Mouse (Mus musculus) layer of hippocampus, postnatal 10 days (tissue): ENCODE data around the gene Kcnk13. TPM values are rescaled to one million over a fixed set of nuclear protein-coding genes. Genes with fewer than 3 reads are reported as not detected.

Experiments used
- DNase-seq, 2 experiments: peaks; one replicate each; pipeline ENCODE4 v3.0.0; 2021; ENCODE audit warnings: low spot score in 2 of 2
- total RNA-seq, 2 experiments: library from RNA; stranded (reverse); gene quantifications; 2 replicates each; pipeline ENCODE4 v1.2.3; 2021

The Kcnk13 gene
- total RNA-seq, 2 experiments from 2014 or later = 3.3 to 3.7 TPM

DNA sequence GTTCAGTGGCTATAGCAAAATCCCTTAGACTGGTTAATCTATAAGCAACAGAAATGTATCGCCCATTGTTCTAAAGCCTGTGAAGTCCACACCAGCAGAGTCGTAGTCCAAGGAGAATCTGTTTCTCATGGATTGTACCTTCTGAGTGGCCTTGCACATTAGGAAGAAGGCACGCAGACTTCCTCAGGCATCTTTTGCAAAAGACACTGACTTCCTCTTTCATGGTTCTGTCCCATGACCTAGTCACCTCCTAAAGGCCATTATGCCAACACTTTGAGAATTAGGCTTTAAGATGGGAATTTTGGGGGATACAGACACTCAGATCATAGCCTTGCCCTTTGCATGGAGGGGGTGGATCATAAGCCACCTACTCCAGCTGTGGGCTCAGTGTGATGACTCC, 48.5 kb downstream of the Kcnk13 start:
- DNase-seq = no peak

DNA sequence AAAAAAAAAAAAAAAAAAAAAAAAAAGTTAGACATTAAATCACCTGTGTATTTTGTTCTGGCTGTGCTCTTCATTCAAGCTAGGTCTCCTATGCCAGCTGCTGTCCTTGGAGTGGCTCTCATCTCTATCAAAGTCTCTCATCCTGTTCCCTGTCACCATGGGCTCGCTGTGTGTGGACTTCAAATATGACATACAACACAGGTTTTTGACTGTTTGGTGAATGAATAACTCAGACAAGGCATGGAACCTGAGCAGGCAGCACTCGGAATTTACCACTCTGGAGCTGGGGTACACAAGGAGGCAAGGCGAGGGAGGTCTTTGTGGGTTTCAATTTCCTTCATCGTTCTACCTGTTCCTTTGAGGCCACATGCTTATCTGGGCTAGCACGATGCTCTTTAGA, 50.8 kb downstream of the Kcnk13 start:
- no peak for DNase-seq

DNA sequence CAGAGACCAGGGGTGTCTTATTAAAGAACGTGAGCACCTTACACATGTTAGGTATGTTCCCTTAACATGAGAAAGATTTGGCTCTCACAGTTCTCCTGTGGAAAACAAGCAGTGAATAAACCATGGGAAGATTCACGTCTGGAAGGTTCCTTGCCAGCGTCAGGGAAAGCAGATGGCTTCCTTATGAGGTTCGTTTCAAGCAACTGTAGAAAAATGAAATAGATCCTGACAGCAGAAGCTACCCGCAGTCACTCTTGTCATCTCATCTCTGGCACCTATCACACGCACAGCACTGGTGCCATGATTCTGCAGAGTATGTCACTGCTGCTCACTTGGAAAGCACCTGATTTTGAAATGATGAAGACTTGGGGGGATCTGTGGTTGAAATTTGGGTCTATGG, 53.4 kb downstream of the Kcnk13 start:
- DNase-seq = no peak

DNA sequence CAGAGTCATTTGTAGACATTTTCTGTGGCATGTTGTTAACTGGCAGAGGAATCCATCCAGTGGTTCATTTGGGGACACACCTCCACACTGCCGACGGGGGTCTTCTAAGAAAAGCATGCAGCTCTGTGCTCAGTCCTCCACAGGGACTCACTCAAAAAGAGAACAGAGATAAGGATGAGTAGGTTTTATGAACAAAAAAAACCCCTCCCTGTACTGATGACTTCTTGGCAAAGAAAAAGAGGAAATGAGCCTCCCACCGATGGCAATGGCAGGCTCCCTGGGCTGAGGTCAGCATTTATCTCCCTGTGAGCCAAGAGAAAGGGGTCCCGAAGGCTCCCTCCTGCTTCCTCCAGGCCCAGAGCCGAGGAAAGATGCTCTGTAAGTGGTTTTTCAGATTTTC, 58.2 kb downstream of the Kcnk13 start:
- no peak for DNase-seq

DNA sequence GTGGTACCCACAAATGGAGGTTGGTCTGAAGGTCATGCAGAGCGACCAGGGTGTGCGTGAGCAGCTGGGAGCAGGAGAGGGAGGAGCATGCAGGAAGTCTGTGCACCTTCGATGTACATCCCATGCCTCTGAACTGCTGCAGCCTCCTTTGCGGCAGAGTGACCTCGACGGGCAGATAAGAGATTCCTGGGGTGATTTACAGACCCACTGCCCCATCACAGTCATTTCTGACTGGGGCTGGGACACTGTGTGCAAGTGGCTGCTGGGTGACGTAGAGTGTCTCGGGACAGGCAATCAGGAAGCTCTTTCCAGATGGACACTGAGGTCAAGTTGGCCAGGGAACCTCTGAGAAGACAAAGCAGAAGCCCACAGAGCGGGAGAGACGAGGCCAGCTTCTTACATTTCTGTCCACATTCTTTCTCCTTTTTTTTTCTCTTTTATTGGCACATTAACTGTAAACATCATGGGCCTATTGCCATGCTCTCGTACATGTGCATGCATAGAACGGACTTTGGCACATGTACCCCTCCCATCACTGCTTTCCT, 59.6 kb downstream of the Kcnk13 start:
- DNase-seq = no peak

DNA sequence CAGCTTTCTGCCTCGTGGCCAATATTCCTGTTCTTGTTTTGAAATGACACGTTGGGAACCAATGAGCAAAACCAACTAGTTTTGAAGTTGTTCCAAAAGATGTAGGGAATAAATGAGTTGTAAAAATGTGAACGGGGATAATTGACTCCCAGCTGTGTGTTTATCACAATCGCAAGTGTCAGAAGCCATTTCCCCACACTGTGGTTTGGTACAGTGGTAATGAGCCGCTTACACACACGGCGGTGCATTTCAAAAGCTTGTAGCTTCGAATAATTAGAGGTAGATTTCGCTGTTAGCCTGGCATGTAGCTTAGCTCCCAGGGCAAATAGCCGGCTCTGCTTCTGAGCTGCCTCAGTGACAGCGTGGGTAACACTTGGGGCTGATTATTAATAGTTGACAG, 61.4 kb downstream of the Kcnk13 start:
- DNase-seq = no peak

DNA sequence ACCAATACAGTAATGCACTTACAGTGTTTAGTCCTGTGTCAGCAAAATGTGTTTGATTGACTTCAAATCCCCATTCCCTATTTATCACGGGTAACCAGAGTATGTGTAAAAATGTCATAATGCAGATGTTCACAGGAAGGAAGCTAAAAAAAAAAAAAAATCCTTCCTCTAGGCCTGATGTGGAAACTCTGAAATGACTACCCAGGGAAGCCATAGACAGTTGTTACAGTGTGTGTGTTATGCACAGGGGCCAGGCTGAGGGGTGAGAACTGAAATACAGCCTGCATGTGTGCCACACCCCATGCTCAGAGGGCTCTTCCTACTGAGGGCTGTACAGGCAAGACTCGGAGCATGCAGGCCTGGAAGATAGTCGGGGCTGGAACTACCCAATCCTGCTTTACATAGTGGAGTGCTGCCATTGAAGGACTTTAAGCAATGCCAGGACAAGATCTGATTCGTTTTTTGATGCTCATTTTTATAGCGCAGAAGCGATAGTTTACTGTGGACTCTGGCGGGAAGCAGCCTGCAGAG, 62.5 kb downstream of the Kcnk13 start:
- no peak for DNase-seq

- no peak for DNase-seq
Measured at GRCm38 (mm10) chr12:100027281-100027680, 63.0 kb downstream of the Kcnk13 start.

- DNase-seq = no peak
Measured at GRCm38 (mm10) chr12:100031681-100032080, 67.4 kb downstream of the Kcnk13 start.

DNA sequence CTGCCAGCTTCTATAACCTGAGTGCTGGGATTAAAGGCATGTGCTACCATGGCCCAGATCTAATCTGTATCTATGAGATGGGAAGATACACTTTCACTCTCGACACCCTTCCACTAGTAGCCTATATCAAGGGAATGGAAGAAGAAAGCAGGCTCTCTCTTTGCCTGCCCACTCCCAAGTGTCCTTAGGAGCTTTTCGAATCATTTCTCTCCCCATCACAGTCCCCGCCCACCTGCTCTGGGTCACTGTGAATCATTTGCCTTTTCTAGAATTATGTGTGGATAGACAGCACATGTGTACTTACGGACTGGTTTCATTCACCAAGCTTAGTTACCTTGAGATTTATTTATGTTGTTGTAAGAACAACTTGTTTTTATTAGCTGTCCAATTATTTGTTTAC, 68.2 kb downstream of the Kcnk13 start:
- DNase-seq = no peak

DNA sequence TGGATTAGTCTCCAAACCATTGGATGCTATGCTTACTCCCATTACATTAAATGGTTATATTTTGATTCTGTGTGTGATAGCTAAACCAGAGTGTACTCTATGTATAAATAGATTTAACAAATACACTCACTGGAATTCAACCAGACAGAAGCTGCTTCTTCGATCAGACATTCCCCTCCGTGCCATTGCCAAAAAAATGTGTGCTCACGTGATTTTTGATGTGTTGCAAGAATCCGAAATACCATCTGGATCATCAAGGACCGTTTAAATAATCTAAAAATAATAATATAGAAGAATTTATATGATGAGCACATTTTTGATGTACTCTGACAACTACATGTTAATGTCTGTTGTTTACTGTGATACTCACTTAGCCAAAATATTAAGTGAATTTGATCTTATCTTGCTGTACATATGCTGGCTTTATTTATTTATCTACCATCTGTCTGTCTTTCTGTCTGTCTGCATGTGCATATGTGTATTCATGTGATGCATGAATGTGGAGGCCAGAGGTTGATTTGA, 74.5 kb downstream of the Kcnk13 start:
- no peak for DNase-seq

GRCm38 (mm10) chr12:100042116-100042515, 77.8 kb downstream of the Kcnk13 start:
- DNase-seq = no peak

DNA sequence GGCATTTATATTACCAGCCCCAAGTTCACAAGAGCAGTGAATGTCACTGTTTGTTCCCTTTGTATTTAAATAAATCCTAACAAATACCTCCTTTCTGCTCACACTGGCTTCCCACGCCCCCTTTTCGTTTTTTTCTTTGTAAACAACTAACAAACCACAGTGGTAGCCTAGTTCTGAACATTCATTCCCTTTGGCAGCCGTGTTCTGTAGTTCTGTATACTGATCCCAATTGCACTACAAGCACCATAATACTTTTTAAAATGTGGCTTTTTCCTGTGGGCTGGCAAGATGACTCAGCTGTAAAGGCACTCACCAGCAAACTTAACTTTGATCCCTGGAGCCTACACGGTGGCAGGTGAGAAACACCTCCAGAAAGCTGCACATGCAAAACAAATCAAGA, 80.4 kb downstream of the Kcnk13 start:
- no peak for DNase-seq

- no peak for DNase-seq
Measured at GRCm38 (mm10) chr12:100050552-100050951, 86.3 kb downstream of the Kcnk13 start.

DNA sequence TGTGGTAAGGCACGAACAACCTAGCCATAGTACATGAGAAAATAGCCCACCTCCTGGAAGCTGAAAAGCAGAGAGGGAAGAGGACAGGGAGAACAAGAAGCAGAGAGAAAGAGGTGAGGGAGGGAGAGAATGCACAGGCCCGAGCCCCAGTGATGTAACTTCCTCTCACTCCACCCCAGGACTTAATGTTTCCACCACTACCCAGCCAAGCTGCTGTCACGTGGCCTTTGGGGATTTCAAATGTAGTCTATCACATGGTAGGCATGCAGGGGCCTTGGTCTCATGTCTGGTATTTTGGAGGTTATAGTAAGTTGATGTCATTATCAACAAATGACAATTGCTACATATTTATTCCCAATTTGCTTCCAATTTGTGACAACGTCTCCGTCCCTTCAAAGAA, 89.3 kb downstream of the Kcnk13 start:
- DNase-seq = no peak

DNA sequence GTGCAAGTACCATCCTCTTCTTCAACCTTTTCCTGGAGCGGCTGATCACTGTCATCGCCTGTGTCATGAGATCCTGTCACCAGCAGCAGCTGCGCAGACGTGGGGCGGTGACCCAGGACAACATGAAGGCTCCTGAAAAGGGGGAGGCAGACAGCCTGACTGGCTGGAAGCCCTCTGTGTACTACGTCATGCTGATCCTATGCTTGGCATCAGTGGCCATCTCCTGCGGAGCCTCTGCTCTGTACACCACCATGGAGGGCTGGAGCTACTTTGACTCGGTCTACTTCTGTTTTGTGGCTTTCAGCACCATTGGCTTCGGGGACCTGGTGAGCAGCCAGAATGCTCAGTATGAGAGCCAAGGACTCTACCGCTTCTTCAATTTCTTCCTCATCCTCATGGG, 96.8 kb downstream of the Kcnk13 start:
- DNase-seq = no peak

GRCm38 (mm10) chr12:100061826-100062225, 97.5 kb downstream of the Kcnk13 start:
- DNase-seq = no peak

- DNase-seq = no peak
Measured at GRCm38 (mm10) chr12:100062584-100062983, 98.3 kb downstream of the Kcnk13 start.

GRCm38 (mm10) chr12:100065109-100065508, 100.8 kb downstream of the Kcnk13 start:
- peak in 1 of 2 experiments; percentile 17 for DNase-seq

GRCm38 (mm10) chr12:100067477-100067876, 103.2 kb downstream of the Kcnk13 start:
- DNase-seq = no peak

DNA sequence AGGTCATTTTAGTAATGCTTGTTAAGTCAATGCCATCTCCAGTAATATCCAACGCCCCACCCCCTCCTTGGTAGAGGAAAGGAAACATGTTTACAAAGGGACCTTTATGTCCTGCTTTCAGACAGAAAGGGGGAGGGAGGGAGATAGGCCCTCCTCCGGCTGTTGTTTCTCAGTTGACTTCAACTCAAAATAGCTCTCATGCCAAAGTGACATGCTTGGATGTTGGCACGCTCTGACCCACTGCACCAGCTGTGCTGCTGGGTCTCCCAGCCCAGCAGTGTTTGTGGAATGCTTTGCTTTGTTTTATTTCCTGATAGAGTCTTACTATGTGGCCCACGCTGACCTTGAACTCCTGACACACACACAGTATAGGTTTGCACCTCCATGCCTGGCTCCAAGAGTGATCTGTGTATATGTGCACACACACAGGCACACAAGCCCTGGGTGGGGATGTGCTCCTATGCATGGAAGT, 108.9 kb downstream of the Kcnk13 start:
- no peak for DNase-seq

GRCm38 (mm10) chr12:100075715-100076114, 111.4 kb downstream of the Kcnk13 start:
- DNase-seq = no peak

DNA sequence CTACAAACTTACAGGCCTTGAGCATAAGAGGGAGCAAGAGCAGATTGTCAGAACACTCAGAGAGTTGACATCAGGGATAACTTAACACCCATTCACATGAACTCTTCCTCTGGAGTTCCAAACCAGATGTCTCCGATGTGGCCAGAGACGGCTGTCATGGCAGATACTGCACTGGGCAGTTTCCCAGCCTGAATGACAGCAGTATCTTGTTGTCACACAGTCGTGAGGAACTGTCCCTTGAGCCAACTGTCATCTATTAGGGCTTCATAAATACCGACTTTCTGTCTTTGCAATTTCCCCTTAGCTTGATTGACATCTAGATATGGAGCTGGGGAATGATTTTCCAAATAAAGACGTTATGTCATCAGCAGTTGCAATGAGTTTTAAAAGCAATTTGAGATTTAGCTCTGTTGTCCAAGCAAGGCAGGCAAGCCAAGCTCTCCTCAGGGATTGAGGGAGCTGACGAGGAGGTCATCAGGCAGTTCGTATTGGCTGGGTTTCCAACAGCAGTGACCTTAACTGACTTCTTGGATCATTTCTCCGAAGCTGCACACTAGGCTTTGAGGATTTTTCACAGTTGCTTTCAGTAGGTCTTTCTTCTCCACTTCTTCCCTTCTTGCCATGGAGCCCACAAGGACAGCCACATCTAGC, 115.5 kb downstream of the Kcnk13 start:
- no peak for DNase-seq
